Mouse (Mus musculus) c-Kit-negative CD71-positive TER-119-positive erythroid progenitor cells, embryonic 14.5 days (primary cell): ENCODE measurements at regions not wholly inside any gene's neighbourhood (a gene's known extent, or its start where the extent isn't known, plus 50 kb on each side); places are given as distances from the start of the nearest gene placed in this dataset.

Source experiments
- DNase-seq: peaks from one replicate; pipeline ENCODE4 v3.0.0-alpha.2; 2013; ENCODE audit warnings: low read depth, low spot score

GRCm38 (mm10) chr13:24527812-24528531 lies 54.0 kb upstream of the Ripor2 start:
- DNase-seq = peak; percentile 30
